Mouse (Mus musculus) hindbrain, embryonic 12.5 days (tissue): Measurements from ENCODE around the gene Slc25a29. TPM values are rescaled to one million over a fixed set of nuclear protein-coding genes. Genes with fewer than 3 reads are reported as not detected.

Experiments used
- ATAC-seq: fragments of 200-750 bp; cut with Nextera tagmentation; 2 replicates; pipeline ENCODE4 v1.8.0; 2017; ENCODE audit warnings: moderate TSS enrichment; ENCODE audit not compliant: low FRiP score
- H3K27ac ChIP-seq: fragments of 300-500 bp; sonication (generic); 2 replicates; pipeline ENCODE4 v1.5.1; 2016; ENCODE audit warnings: mild to moderate bottlenecking
- H3K27me3 ChIP-seq: fragments of 300-500 bp; sonication (generic); 2 replicates; pipeline ENCODE4 v1.6.1; 2016; ENCODE audit warnings: mild to moderate bottlenecking
- H3K36me3 ChIP-seq: fragments of 300-500 bp; sonication (generic); 2 replicates; pipeline ENCODE4 v1.6.1; 2016; ENCODE audit warnings: mild to moderate bottlenecking
- H3K4me1 ChIP-seq: fragments of 300-500 bp; sonication (generic); 2 replicates; pipeline ENCODE4 v1.6.1; 2016
- H3K4me2 ChIP-seq: fragments of 300-500 bp; sonication (generic); replicated peaks from 2 replicates; pipeline ENCODE4 v1.6.1; 2016; ENCODE audit warnings: mild to moderate bottlenecking
- H3K4me3 ChIP-seq: fragments of 300-500 bp; sonication (generic); 2 replicates; pipeline ENCODE4 v1.5.1; 2016; ENCODE audit warnings: mild to moderate bottlenecking
- H3K9ac ChIP-seq: fragments of 300-500 bp; sonication (generic); 2 replicates; pipeline ENCODE4 v1.6.1; 2016; ENCODE audit warnings: mild to moderate bottlenecking, moderate library complexity
- H3K9me3 ChIP-seq: fragments of 300-500 bp; sonication (generic); replicated peaks from 2 replicates; pipeline ENCODE4 v1.6.1; 2016; ENCODE audit warnings: mild to moderate bottlenecking
- WGBS: fragments of 180-500 bp; shearing (Covaris S2); methylation state at CpG from one replicate; pipeline ENCODE4 v1.1.7; 2016; 5-methylcytosine and 5-hydroxymethylcytosine counted together
- polyA plus RNA-seq: library from polyadenylated mRNA; unstranded; fragments of >200 nt; fragmentation: Nextera tagmentation; extraction: Ambion mirVana; gene quantifications from 2 replicates; pipeline ENCODE4 v1.2.1, GENCODE M21; 2016

The Slc25a29 gene
- polyA plus RNA-seq = 13.7 and 15.1 TPM in 2 replicates

DNA sequence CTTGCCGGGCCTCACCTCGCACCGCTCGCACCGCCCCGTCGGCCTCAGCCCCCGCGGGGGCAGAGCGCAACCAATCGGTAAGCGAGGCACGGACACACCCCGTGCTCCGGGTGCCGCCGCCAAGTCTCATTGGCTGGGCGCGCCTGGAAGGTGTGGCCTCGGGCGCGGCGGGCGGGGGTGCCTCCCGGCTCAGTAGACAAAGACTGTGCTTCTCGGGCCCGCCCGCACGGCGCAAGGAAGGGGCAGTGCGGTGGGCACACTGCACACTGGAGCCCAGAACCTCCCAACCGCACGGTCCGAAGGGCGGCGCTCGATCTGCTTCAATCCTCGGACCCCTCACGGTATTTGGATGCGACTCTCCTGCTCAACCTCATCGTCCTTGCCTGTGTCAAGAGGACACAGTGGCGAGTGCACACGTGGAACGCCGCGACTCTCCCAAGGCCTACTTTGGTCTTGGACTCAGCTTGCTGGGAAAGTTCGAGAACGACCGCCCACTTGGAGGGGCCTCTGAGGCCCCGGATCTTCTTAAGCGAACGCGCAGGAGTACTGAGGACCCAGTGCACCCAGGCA lies at the start of gene Slc25a29, which contains the start of gene Slc25a47:
Gene Slc25a29 (minus strand): TSS at position 44 of the 570 bp plus-strand sequence.
Gene Slc25a47 (plus strand): TSS at position 207 of the 570 bp plus-strand sequence.
- peak; percentile 98 for ATAC-seq
- Histone ChIP-seq H3K27ac (peak within 1 kb of the TSS; percentile 82), H3K4me3 (peak within 1 kb of the TSS; percentile 59), H3K27me3 (peaks cover 9% of the 10 kb centered on the region; the same call in 1 of the 2 replicates), H3K4me1 (peaks cover 48% of the 10 kb centered on the region), H3K9ac (peak within 1 kb of the TSS; percentile 83), H3K4me2 (peak within 1 kb of the TSS; percentile 92), H3K36me3 (peaks cover 8% of the 10 kb centered on the region), H3K9me3 (no peaks in the 10 kb centered on the region)
- WGBS = under 1% methylated on average over 53 of the region's 53 CpGs

- Histone ChIP-seq H3K27ac (no peak overlapping the region), H3K9ac (no peak overlapping the region), H3K4me3 (no peak overlapping the region), H3K9me3 (no peaks in the 10 kb centered on the region), H3K4me1 (no peaks in the 10 kb centered on the region), H3K4me2 (no peak overlapping the region), H3K36me3 (peaks cover 83% of the 10 kb centered on the region), H3K27me3 (no peaks in the 10 kb centered on the region)
- 86% methylated on average over 8 of the region's 8 CpGs for WGBS
- ATAC-seq = no peak
These were observed 47.1 kb upstream of the Slc25a29 start for GRCm38 (mm10) chr12:108882776-108883175.

DNA sequence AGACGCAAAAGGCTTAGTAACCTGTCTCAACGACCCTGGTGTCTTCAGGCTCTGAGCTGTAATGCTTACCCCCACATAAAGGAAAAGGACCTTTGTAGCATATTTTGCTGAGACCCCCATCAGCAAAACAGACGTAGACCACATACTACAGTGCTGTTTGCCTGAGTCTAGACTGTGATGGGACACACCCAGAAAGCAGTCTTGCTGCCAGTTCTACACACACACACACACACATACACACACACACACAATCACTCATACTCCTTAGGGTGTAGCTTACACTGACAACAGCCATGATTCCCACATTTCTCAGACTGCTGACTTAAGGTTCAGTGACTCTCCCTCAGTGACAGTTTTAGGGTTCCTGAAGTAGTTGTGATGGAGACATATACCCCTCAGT lies 45.5 kb upstream of the Slc25a29 start:
- Histone ChIP-seq H3K9ac (no peak overlapping the region), H3K4me1 (no peaks in the 10 kb centered on the region), H3K36me3 (peaks cover 73% of the 10 kb centered on the region), H3K27me3 (no peaks in the 10 kb centered on the region), H3K4me3 (no peak overlapping the region), H3K9me3 (no peaks in the 10 kb centered on the region), H3K27ac (no peak overlapping the region), H3K4me2 (no peak overlapping the region)
- ATAC-seq = no peak
- WGBS = 95% methylated on average over 3 of the region's 3 CpGs

DNA sequence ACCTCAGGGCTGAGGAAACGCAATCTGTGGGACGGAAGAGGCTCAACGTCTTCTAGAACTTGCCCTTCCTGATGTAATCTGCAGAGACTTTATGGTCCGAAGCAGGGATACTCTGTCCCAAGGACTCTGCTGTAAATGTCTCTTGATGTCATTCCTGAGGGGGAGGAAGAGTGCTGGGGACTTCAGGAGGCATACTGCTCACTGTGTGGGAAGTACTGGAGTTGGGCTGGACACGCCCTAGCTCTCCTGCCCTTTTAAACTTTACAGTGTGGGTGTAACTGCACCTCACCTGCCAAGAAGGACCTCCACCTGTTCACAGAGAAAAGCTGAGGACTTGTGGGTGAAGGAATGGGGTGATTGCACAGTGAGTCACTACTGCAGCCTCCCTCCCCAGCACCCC lies 44.9 kb upstream of the Slc25a29 start:
- 92% methylated on average over 5 of the region's 5 CpGs for WGBS
- Histone ChIP-seq H3K4me3 (no peak overlapping the region), H3K9ac (no peak overlapping the region), H3K27me3 (no peaks in the 10 kb centered on the region), H3K36me3 (peaks cover 70% of the 10 kb centered on the region), H3K4me2 (no peak overlapping the region), H3K4me1 (no peaks in the 10 kb centered on the region), H3K27ac (no peak overlapping the region), H3K9me3 (no peaks in the 10 kb centered on the region)
- no peak for ATAC-seq

- no peak overlapping the region for H3K4me3 ChIP-seq
- H3K9ac ChIP-seq = no peak overlapping the region
- no peak overlapping the region for H3K4me2 ChIP-seq
- no peaks in the 10 kb centered on the region for H3K27me3 ChIP-seq
- no peak overlapping the region for H3K27ac ChIP-seq
- 94% methylated on average over 4 of the region's 4 CpGs for WGBS
- no peaks in the 10 kb centered on the region for H3K4me1 ChIP-seq
- ATAC-seq = no peak
- peaks cover 72% of the 10 kb centered on the region for H3K36me3 ChIP-seq
- no peaks in the 10 kb centered on the region for H3K9me3 ChIP-seq
These were observed 43.5 kb upstream of the Slc25a29 start for GRCm38 (mm10) chr12:108879138-108879537.

DNA sequence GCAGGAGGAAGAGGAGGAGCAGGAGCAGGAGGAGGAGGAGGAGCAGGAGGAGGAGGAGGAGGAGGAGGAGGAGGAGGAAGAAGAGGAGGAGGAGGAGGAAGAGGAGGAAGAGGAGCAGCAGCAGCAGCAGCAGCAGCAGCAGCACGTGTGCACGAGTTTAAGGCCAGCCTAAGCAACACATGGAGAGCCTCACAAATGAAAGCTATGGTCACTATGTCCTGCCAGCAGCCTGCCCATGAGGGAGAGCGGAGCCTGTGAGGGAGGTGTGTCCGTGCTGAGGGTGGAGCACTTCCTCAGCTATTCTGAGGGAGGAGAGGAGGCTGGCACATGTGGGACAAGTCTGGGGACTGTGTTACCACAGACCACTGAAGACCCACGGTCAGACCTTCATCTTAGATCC lies 37.4 kb upstream of the Slc25a29 start:
- no peak overlapping the region for H3K4me2 ChIP-seq
- no peaks in the 10 kb centered on the region for H3K27me3 ChIP-seq
- H3K36me3 ChIP-seq = peaks cover 77% of the 10 kb centered on the region
- whole genome bisulfite sequencing = 84% methylated on average over 5 of the region's 5 CpGs
- no peak overlapping the region for H3K4me3 ChIP-seq
- no peaks in the 10 kb centered on the region for H3K9me3 ChIP-seq
- H3K4me1 ChIP-seq = no peaks in the 10 kb centered on the region
- ATAC-seq = no peak
- no peak overlapping the region for H3K9ac ChIP-seq
- no peak overlapping the region for H3K27ac ChIP-seq

- peaks cover 94% of the 10 kb centered on the region for H3K36me3 ChIP-seq
These were observed 33.9 kb upstream of the Slc25a29 start for GRCm38 (mm10) chr12:108869575-108869974.

GRCm38 (mm10) chr12:108865007-108865494 lies 29.4 kb upstream of the Slc25a29 start:
- 92% methylated on average over 6 of the region's 6 CpGs for WGBS

More at GRCm38 (mm10) chr12:108869575-108869974, 33.9 kb upstream of the Slc25a29 start:
- ATAC-seq = no peak
- Histone ChIP-seq H3K9me3 (no peaks in the 10 kb centered on the region), H3K27ac (no peak overlapping the region), H3K27me3 (no peaks in the 10 kb centered on the region), H3K9ac (no peak overlapping the region), H3K4me3 (no peak overlapping the region), H3K4me1 (no peaks in the 10 kb centered on the region), H3K4me2 (no peak overlapping the region)
- whole genome bisulfite sequencing = 83% methylated on average over 2 of the region's 2 CpGs

DNA sequence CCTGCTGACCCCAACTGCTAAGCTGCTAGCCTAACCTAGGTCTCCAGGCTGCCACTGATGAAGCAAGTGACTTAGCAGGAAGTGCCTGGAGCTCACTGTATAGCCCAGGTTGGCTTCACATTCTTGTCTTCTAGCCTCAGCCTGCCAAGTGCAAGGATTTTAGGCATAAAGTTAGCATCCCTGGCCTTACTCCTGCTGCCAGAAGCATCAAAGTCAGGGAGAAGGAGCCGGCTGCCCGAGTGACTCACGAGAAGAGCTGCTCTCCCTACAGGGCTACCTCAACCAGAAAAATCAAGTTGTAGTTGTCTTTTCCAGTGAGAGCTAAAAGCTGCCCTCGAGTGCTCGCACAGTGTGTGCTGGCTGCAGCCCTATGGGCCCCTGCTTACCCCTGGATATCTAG lies 22.8 kb upstream of the Slc25a29 start:
- Histone ChIP-seq H3K4me1 (no peaks in the 10 kb centered on the region), H3K36me3 (peaks cover 48% of the 10 kb centered on the region), H3K4me3 (no peak overlapping the region), H3K4me2 (no peak overlapping the region), H3K9me3 (no peaks in the 10 kb centered on the region), H3K27ac (no peak overlapping the region), H3K27me3 (no peaks in the 10 kb centered on the region), H3K9ac (no peak overlapping the region)
- WGBS = 91% methylated on average over 5 of the region's 5 CpGs
- ATAC-seq = no peak

More at GRCm38 (mm10) chr12:108865007-108865494, 29.4 kb upstream of the Slc25a29 start:
- ATAC-seq = no peak
- no peak overlapping the region for H3K4me2 ChIP-seq
- H3K27ac ChIP-seq = no peak overlapping the region
- peaks cover 99% of the 10 kb centered on the region for H3K36me3 ChIP-seq
- H3K27me3 ChIP-seq = no peaks in the 10 kb centered on the region
- no peak overlapping the region for H3K4me3 ChIP-seq
- H3K4me1 ChIP-seq = no peaks in the 10 kb centered on the region
- H3K9me3 ChIP-seq = no peaks in the 10 kb centered on the region
- no peak overlapping the region for H3K9ac ChIP-seq

- 81% methylated on average over 7 of the region's 7 CpGs for WGBS
- H3K36me3 ChIP-seq = peaks cover 40% of the 10 kb centered on the region
- 0 out of 2 replicates have a peak overlapping the region, but pooled peaks have one; percentile 5 for H3K27ac ChIP-seq
- no peaks in the 10 kb centered on the region for H3K9me3 ChIP-seq
- H3K4me2 ChIP-seq = no peak overlapping the region
- no peaks in the 10 kb centered on the region for H3K4me1 ChIP-seq
- H3K9ac ChIP-seq = no peak overlapping the region
- H3K4me3 ChIP-seq = no peak overlapping the region
- ATAC-seq = no peak
- H3K27me3 ChIP-seq = no peaks in the 10 kb centered on the region
These were observed 22.0 kb upstream of the Slc25a29 start for GRCm38 (mm10) chr12:108857589-108858184.

DNA sequence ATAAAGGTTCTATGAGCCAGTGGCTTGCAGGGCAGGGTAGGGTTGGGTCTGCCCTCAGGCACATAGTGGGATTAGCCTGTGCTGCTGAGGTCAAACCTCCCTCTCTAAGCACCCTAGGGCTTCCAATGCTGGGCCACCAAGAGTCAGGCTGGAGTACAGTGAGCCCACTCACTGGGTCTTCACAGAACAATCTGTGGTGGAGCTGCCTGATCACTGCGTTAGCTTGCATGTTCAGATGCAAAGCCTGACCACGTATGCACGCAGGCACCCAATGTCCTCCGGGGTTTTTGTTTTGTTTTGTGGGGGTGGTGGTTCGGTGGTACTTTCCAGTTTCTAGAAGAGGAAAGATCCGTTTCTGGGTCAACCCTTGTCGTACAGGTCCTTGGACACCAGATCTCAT lies 21.4 kb upstream of the Slc25a29 start:
- Histone ChIP-seq H3K9ac (no peak overlapping the region), H3K4me1 (no peaks in the 10 kb centered on the region), H3K36me3 (peaks cover 34% of the 10 kb centered on the region), H3K9me3 (no peaks in the 10 kb centered on the region), H3K4me3 (no peak overlapping the region), H3K27me3 (no peaks in the 10 kb centered on the region), H3K4me2 (no peak overlapping the region), H3K27ac (no peak overlapping the region)
- 91% methylated on average over 7 of the region's 7 CpGs for WGBS
- ATAC-seq = no peak

GRCm38 (mm10) chr12:108856186-108856585 lies 20.5 kb upstream of the Slc25a29 start:
- Histone ChIP-seq H3K36me3 (peaks cover 25% of the 10 kb centered on the region), H3K4me1 (no peaks in the 10 kb centered on the region), H3K27ac (no peak overlapping the region), H3K4me3 (no peak overlapping the region), H3K9ac (no peak overlapping the region), H3K27me3 (no peaks in the 10 kb centered on the region), H3K4me2 (no peak overlapping the region), H3K9me3 (no peaks in the 10 kb centered on the region)
- ATAC-seq = no peak
- WGBS = 86% methylated on average over 8 of the region's 8 CpGs

DNA sequence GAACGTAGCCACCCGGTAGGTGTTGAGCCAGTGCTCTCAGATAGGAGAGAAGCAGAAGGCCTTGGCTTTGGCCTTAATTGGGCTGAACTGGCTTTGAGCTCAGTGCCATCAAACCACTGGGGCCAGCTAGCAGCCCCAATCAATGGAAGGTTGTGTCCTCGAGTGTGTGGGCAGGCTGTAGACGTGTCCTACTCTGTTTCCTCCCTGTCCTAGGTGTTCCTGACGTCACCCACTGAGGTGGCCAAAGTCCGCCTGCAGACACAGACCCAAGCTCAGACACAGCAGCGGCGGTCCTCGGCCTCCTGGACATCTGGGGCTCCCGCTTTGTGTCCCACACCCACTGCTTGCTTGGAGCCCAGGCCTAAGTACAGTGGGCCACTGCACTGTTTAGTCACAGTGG lies 19.4 kb upstream of the Slc25a29 start:
- H3K27me3 ChIP-seq = no peaks in the 10 kb centered on the region
- no peak overlapping the region for H3K9ac ChIP-seq
- no peaks in the 10 kb centered on the region for H3K9me3 ChIP-seq
- H3K4me3 ChIP-seq = no peak overlapping the region
- no peak for ATAC-seq
- no peak overlapping the region for H3K27ac ChIP-seq
- peaks cover 14% of the 10 kb centered on the region for H3K36me3 ChIP-seq
- 88% methylated on average over 10 of the region's 10 CpGs for WGBS
- H3K4me1 ChIP-seq = peaks cover 6% of the 10 kb centered on the region
- no peak overlapping the region for H3K4me2 ChIP-seq
